Comparison of ENCODE assay signal across 12 mouse cellular contexts in genomic region chr4:88838828-88839227, GRCm38 (mm10). TPM values are rescaled to one million over a fixed set of nuclear protein-coding genes. Genes with fewer than 3 reads are reported as not detected.
DNase-seq lines count a peak whose midpoint lies in the region; ATAC-seq lines count a peak whose summit lies in the region.
"Had no signal": no experiment of that assay in that cellular context is flagged by ENCODE, and none has a peak within 500 bp of the region (broad histone marks: within the 10 kb centered on the region; RNA-seq: fewer than 3 reads in every experiment).

No protein-coding gene starts in this region.

- DNase-seq in kidney, adult 18-20 months: peak; percentile 16
- DNase-seq in thymus, postnatal 0 days (ENCODE audit: low spot score): peak; percentile 17
- no peak for DNase-seq in thymus, postnatal 10 days (ENCODE audit: low spot score in 2 of 2)
- DNase-seq in embryonic facial prominence, embryonic 14.5 days (ENCODE audit: low spot score): peak; percentile 8
- DNase-seq in thymus, postnatal 25 days: peak; percentile 9
- no peak for DNase-seq in cerebellum, postnatal 4 days (ENCODE audit: low spot score in 2 of 2)
- DNase-seq in right cerebral cortex, postnatal 25 days: no peak

- 44% methylated on average over 3 of the region's 3 CpGs for WGBS in kidney, embryonic 14.5 days
- WGBS in embryonic facial prominence, embryonic 14.5 days: 39% methylated on average over 3 of the region's 3 CpGs

- no peaks in the 10 kb centered on the region for H3K9me3 ChIP-seq in kidney, embryonic 14.5 days (ENCODE audit: control insufficient read depth, low read length)
- H3K9me3 ChIP-seq in embryonic facial prominence, embryonic 14.5 days (ENCODE audit: control insufficient read depth, low read length): no peaks in the 10 kb centered on the region
- H3K9me3 ChIP-seq: embryonic facial prominence, embryonic 12.5 days; heart, embryonic 10.5 days; lung, embryonic 15.5 days had no signal

- H3K4me3 ChIP-seq in kidney, embryonic 14.5 days (ENCODE audit: low read length): no peak overlapping the region
- H3K4me3 ChIP-seq in embryonic facial prominence, embryonic 14.5 days (ENCODE audit: low read depth, low read length): no peak overlapping the region
- H3K4me3 ChIP-seq: embryonic facial prominence, embryonic 12.5 days; heart, embryonic 10.5 days; lung, embryonic 15.5 days had no signal

- H3K36me3 ChIP-seq in kidney, embryonic 14.5 days (ENCODE audit: control insufficient read depth, insufficient read depth, low read length): no peaks in the 10 kb centered on the region
- H3K36me3 ChIP-seq in embryonic facial prominence, embryonic 14.5 days (ENCODE audit: control insufficient read depth, insufficient read depth, low read length): no peaks in the 10 kb centered on the region
- H3K36me3 ChIP-seq: embryonic facial prominence, embryonic 12.5 days; heart, embryonic 10.5 days; lung, embryonic 15.5 days had no signal

- no peaks in the 10 kb centered on the region for H3K4me1 ChIP-seq in kidney, embryonic 14.5 days (ENCODE audit: control insufficient read depth, insufficient read depth, low read length)
- H3K4me1 ChIP-seq in embryonic facial prominence, embryonic 14.5 days (ENCODE audit: control insufficient read depth, insufficient read depth, low read length): no peaks in the 10 kb centered on the region
- H3K4me1 ChIP-seq: embryonic facial prominence, embryonic 12.5 days; heart, embryonic 10.5 days; lung, embryonic 15.5 days had no signal

- H3K27me3 ChIP-seq in kidney, embryonic 14.5 days (ENCODE audit: control insufficient read depth, insufficient read depth, low read length): no peaks in the 10 kb centered on the region
- H3K27me3 ChIP-seq in embryonic facial prominence, embryonic 14.5 days (replicated peaks; ENCODE audit: control insufficient read depth, insufficient read depth, low read length): no peaks in the 10 kb centered on the region
- H3K27me3 ChIP-seq: embryonic facial prominence, embryonic 12.5 days; lung, embryonic 15.5 days had no signal

- H3K9ac ChIP-seq in kidney, embryonic 14.5 days (ENCODE audit: low read depth, low read length): no peak overlapping the region
- no peak overlapping the region for H3K9ac ChIP-seq in embryonic facial prominence, embryonic 14.5 days (ENCODE audit: low read depth, low read length)
- H3K9ac ChIP-seq: embryonic facial prominence, embryonic 12.5 days; lung, embryonic 15.5 days had no signal

- ATAC-seq in kidney, embryonic 14.5 days (ENCODE audit: low FRiP score, low TSS enrichment): no peak
- ATAC-seq in embryonic facial prominence, embryonic 14.5 days (ENCODE audit: low read depth): no peak

- H3K4me2 ChIP-seq in kidney, embryonic 14.5 days (replicated peaks; ENCODE audit: low read depth, low read length): no peak overlapping the region
- H3K4me2 ChIP-seq in embryonic facial prominence, embryonic 14.5 days (ENCODE audit: low read depth, low read length): no peak overlapping the region
- H3K4me2 ChIP-seq: embryonic facial prominence, embryonic 12.5 days; lung, embryonic 15.5 days had no signal

- H3K27ac ChIP-seq in kidney, embryonic 14.5 days (ENCODE audit: low read depth, low read length): no peak overlapping the region
- no peak overlapping the region for H3K27ac ChIP-seq in embryonic facial prominence, embryonic 14.5 days (replicated peaks; ENCODE audit: low read depth, low read length)
- H3K27ac ChIP-seq: embryonic facial prominence, embryonic 12.5 days; heart, embryonic 10.5 days; lung, embryonic 15.5 days had no signal

RNA-seq across cellular contexts. Expression of gene Ifna4, which starts 2.8 kb away (rescaled TPM):
- not detected in 2 replicates for polyA plus RNA-seq in kidney, embryonic 14.5 days (2014; fragmentation: Nextera tagmentation; extraction: Ambion mirVana)
- not detected in 2 replicates for polyA plus RNA-seq in thymus, postnatal 0 days (2015; fragmentation: Nextera tagmentation; extraction: Ambion mirVana)
- polyA plus RNA-seq in embryonic facial prominence, embryonic 14.5 days (2014; fragmentation: Nextera tagmentation; extraction: Ambion mirVana): not detected in 2 replicates
- polyA plus RNA-seq: embryonic facial prominence, embryonic 12.5 days; heart, embryonic 10.5 days; large intestine, adult 2 months; lung, embryonic 15.5 days had no signal

RNA-seq across cellular contexts. Expression of gene Ifna5, which starts 3.5 kb away (rescaled TPM):
- not detected in 2 replicates for polyA plus RNA-seq in kidney, embryonic 14.5 days (2014; fragmentation: Nextera tagmentation; extraction: Ambion mirVana)
- polyA plus RNA-seq in thymus, postnatal 0 days (2015; fragmentation: Nextera tagmentation; extraction: Ambion mirVana): not detected in 2 replicates
- polyA plus RNA-seq in embryonic facial prominence, embryonic 14.5 days (2014; fragmentation: Nextera tagmentation; extraction: Ambion mirVana): not detected in 2 replicates
- polyA plus RNA-seq: embryonic facial prominence, embryonic 12.5 days; heart, embryonic 10.5 days; large intestine, adult 2 months; lung, embryonic 15.5 days had no signal

RNA-seq across cellular contexts. Expression of gene Ifna1, which starts 11.1 kb away (rescaled TPM):
- not detected in 2 replicates for polyA plus RNA-seq in kidney, embryonic 14.5 days (2014; fragmentation: Nextera tagmentation; extraction: Ambion mirVana)
- not detected in 2 replicates for polyA plus RNA-seq in thymus, postnatal 0 days (2015; fragmentation: Nextera tagmentation; extraction: Ambion mirVana)
- polyA plus RNA-seq in embryonic facial prominence, embryonic 14.5 days (2014; fragmentation: Nextera tagmentation; extraction: Ambion mirVana): not detected in 2 replicates
- polyA plus RNA-seq: embryonic facial prominence, embryonic 12.5 days; heart, embryonic 10.5 days; large intestine, adult 2 months; lung, embryonic 15.5 days had no signal

RNA-seq across cellular contexts. Expression of gene Ifna6, which starts 11.6 kb away (rescaled TPM):
- not detected in 2 replicates for polyA plus RNA-seq in kidney, embryonic 14.5 days (2014; fragmentation: Nextera tagmentation; extraction: Ambion mirVana)
- polyA plus RNA-seq in thymus, postnatal 0 days (2015; fragmentation: Nextera tagmentation; extraction: Ambion mirVana): not detected in 2 replicates
- polyA plus RNA-seq in embryonic facial prominence, embryonic 14.5 days (2014; fragmentation: Nextera tagmentation; extraction: Ambion mirVana): not detected in 2 replicates
- polyA plus RNA-seq: embryonic facial prominence, embryonic 12.5 days; heart, embryonic 10.5 days; large intestine, adult 2 months; lung, embryonic 15.5 days had no signal

RNA-seq across cellular contexts. Expression of gene Ifna11, which starts 19.1 kb away (rescaled TPM):
- polyA plus RNA-seq in kidney, embryonic 14.5 days (2014; fragmentation: Nextera tagmentation; extraction: Ambion mirVana): not detected in 2 replicates
- not detected in 2 replicates for polyA plus RNA-seq in thymus, postnatal 0 days (2015; fragmentation: Nextera tagmentation; extraction: Ambion mirVana)
- not detected in 2 replicates for polyA plus RNA-seq in embryonic facial prominence, embryonic 14.5 days (2014; fragmentation: Nextera tagmentation; extraction: Ambion mirVana)
- polyA plus RNA-seq: embryonic facial prominence, embryonic 12.5 days; heart, embryonic 10.5 days; large intestine, adult 2 months; lung, embryonic 15.5 days had no signal

Comparison
In these comparisons a context has a peak if more than half of its experiments do, and no peak if none do; other contexts are left out.
1. DNase-seq: peak in kidney, adult 18-20 months (single experiment), thymus, postnatal 0 days (single experiment), embryonic facial prominence, embryonic 14.5 days (single experiment) and thymus, postnatal 25 days (single experiment); none in thymus, postnatal 10 days (0 of 2), cerebellum, postnatal 4 days (0 of 2) and right cerebral cortex, postnatal 25 days (single experiment).